Mouse (Mus musculus) ES-Bruce4 (cell line): Measurements from ENCODE around the gene Abcf3. TPM values are rescaled to one million over a fixed set of nuclear protein-coding genes. Genes with fewer than 3 reads are reported as not detected.

ENCODE experiments used
- H3K27ac ChIP-seq: 2 replicates; pipeline ENCODE4 v1.5.1; 2012; ENCODE audit warnings: low read length, inconsistent platforms; ENCODE audit not compliant: insufficient read depth
- H3K27me3 ChIP-seq: 2 replicates; pipeline ENCODE4 v1.6.1; 2012; ENCODE audit warnings: mild to moderate bottlenecking, low read length, inconsistent platforms; ENCODE audit not compliant: control insufficient read depth, poor library complexity, insufficient read depth, severe bottlenecking
- H3K36me3 ChIP-seq: 2 replicates; pipeline ENCODE4 v1.6.1; 2012; ENCODE audit warnings: inconsistent platforms, mild to moderate bottlenecking, low read length, moderate library complexity; ENCODE audit not compliant: control insufficient read depth, poor library complexity, insufficient read depth, severe bottlenecking
- H3K4me1 ChIP-seq: one replicate; pipeline ENCODE4 v1.8.1; 2011; ENCODE audit warnings: low read length; ENCODE audit not compliant: control insufficient read depth, insufficient read depth
- H3K4me3 ChIP-seq: 2 replicates; pipeline ENCODE4 v1.5.1; 2011; ENCODE audit warnings: low read depth, mild to moderate bottlenecking, low read length
- H3K9ac ChIP-seq: 2 replicates; pipeline ENCODE4 v1.6.1; 2012; ENCODE audit warnings: low read depth, mild to moderate bottlenecking, inconsistent platforms; ENCODE audit not compliant: poor library complexity, severe bottlenecking
- H3K9me3 ChIP-seq: replicated peaks from 2 replicates; pipeline ENCODE4 v1.6.1; 2012; ENCODE audit warnings: mild to moderate bottlenecking, low read length, inconsistent platforms; ENCODE audit not compliant: control insufficient read depth, poor library complexity, insufficient read depth, severe bottlenecking
- CTCF ChIP-seq: IDR thresholded peaks from one replicate; pipeline ENCODE4 v1.8.1; 2011; ENCODE audit warnings: low read depth, low read length
- EP300 ChIP-seq: IDR thresholded peaks from 2 replicates; pipeline ENCODE4 v1.6.1; 2011; ENCODE audit warnings: low read depth, low read length; ENCODE audit not compliant: insufficient read depth
- POLR2A ChIP-seq: IDR thresholded peaks from one replicate; pipeline ENCODE4 v1.8.1; 2011; ENCODE audit warnings: low read length; ENCODE audit not compliant: insufficient read depth
- polyA plus RNA-seq: library from polyadenylated mRNA; stranded (reverse); fragments of >200 nt; gene quantifications from 2 replicates; pipeline ENCODE4 v1.2.4, GENCODE M21; 2011; ENCODE audit warnings: low read depth; ENCODE audit not compliant: missing spikeins, insufficient read depth, insufficient read length

Abcf3 gene
- polyA plus RNA-seq, 1 experiment, result 61.0 TPM

GRCm38 (mm10) chr16:20529375-20529774, 19.0 kb upstream of the Abcf3 start:
- peaks cover 16% of the 10 kb centered on the region; the same call in 1 of the 2 replicates for H3K36me3 ChIP-seq

GRCm38 (mm10) chr16:20530941-20531340, 17.4 kb upstream of the Abcf3 start:
- TF ChIP-seq POLR2A, result no peak
- no peak for TF ChIP-seq CTCF
- TF ChIP-seq EP300, result no peak
- no peaks in the 10 kb centered on the region for H3K4me1 ChIP-seq
- peak overlapping the region; percentile 30 for H3K9ac ChIP-seq
- H3K27me3 ChIP-seq, result no peaks in the 10 kb centered on the region
- peaks cover 12% of the 10 kb centered on the region; the same call in 1 of the 2 replicates for H3K36me3 ChIP-seq
- H3K4me3 ChIP-seq, result peak overlapping the region; percentile 20
- no peaks in the 10 kb centered on the region for H3K9me3 ChIP-seq
- H3K27ac ChIP-seq, result no peak overlapping the region

More at GRCm38 (mm10) chr16:20529375-20529774, 19.0 kb upstream of the Abcf3 start:
- Histone ChIP-seq H3K4me1 (no peaks in the 10 kb centered on the region), H3K27ac (no peak overlapping the region), H3K9me3 (no peaks in the 10 kb centered on the region), H3K4me3 (no peak overlapping the region), H3K27me3 (no peaks in the 10 kb centered on the region), H3K9ac (no peak overlapping the region)
- TF ChIP-seq EP300 (no peak), CTCF (no peak), POLR2A (no peak)

DNA sequence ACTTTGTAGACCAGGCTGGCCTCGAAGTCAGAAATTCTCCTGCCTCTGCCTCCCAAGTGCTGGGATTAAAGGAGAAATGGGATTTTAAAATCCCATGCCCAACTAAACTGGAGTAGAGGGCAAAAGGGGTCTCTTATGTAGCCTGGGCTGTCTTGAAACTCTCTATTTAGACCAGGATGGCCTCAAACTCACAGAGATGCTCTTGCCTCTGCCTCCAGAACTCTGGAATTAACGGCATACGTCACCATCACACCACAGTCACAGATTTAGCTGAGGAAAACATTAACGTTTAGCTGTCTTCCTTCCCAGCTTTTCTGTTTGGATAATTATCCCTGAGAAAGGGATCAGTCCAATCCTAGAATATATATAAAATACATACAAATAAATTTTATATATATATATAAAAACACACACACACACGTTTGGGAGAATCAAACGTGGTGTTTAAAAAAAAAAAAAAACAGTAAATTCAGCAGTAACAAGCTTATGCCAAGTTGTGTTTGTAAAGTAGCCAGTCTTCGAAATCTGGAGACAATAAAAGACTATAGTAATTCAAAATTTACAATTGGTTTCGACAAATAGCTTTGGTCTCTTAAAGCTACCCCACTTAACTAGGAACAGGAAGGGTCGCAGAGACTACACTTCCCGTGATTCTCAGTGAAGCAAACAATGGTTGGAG, 13.6 kb upstream of the Abcf3 start:
- no peaks in the 10 kb centered on the region for H3K9me3 ChIP-seq
- H3K9ac ChIP-seq, result no peak overlapping the region
- no peak overlapping the region for H3K4me3 ChIP-seq
- H3K27ac ChIP-seq, result no peak overlapping the region
- TF ChIP-seq CTCF, result no peak
- TF ChIP-seq EP300, result no peak
- TF ChIP-seq POLR2A, result no peak
- peaks cover 4% of the 10 kb centered on the region for H3K36me3 ChIP-seq
- H3K4me1 ChIP-seq, result no peaks in the 10 kb centered on the region
- H3K27me3 ChIP-seq, result no peaks in the 10 kb centered on the region

DNA sequence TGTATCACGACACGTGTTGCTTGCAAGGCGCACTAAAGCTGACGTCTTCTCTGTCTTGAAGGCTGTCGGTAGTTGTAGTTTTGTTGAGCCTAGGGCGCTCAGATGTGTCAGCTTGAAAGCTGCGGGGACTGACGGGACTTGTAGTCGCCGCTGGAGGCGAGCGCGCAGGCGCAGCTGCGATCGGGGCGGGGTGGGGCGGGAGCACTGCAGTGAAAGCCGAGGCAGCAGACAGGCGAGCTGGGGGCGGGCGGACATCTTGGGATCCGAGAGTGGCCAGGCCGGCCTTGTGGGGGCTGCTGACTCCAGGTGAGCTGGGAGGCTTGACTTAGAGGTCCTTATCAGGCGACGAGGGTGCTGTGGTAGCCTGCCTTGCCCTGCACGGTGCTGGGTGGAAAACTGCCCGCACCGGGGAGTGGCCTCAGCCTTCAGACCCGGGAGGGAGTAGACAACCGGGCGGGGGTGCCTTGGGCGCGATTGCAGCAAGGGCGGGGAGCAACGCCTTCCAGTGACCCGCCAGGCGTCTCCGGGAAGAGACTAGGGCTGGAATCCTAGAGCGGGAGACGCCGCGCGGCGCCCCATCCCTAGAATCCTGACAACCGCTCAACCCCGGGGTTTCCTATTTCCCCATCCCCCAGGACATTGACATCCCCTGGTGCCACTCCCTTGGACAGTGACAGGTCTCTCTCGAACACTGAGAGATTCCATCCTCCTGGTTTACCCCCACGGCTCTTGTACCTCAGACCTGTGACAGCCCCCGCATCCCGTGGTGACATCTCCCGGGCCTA, 12.9 kb upstream of the Abcf3 start, which contains the start of gene Ap2m1:
Gene Ap2m1 (plus strand): TSS at position 183 of the 785 bp plus-strand sequence.
- Histone ChIP-seq H3K36me3 (peaks cover 11% of the 10 kb centered on the region), H3K9me3 (no peaks in the 10 kb centered on the region), H3K4me3 (peak within 1 kb of the TSS; percentile 77), H3K27me3 (no peaks in the 10 kb centered on the region), H3K9ac (peak within 1 kb of the TSS; percentile 71), H3K4me1 (no peaks in the 10 kb centered on the region), H3K27ac (no peak within 1 kb of the TSS)
- TF ChIP-seq POLR2A, result no peak
- TF ChIP-seq CTCF, result no peak
- no peak for TF ChIP-seq EP300

- H3K9ac ChIP-seq, result peak overlapping the region; percentile 71
- no peaks in the 10 kb centered on the region for H3K9me3 ChIP-seq
- no peaks in the 10 kb centered on the region for H3K4me1 ChIP-seq
- peak overlapping the region; percentile 76 for H3K27ac ChIP-seq
- H3K27me3 ChIP-seq, result no peaks in the 10 kb centered on the region
- H3K4me3 ChIP-seq, result peak overlapping the region; percentile 77
- H3K36me3 ChIP-seq, result peaks cover 15% of the 10 kb centered on the region
- TF ChIP-seq POLR2A (no peak), CTCF (no peak), EP300 (no peak)
Observed at GRCm38 (mm10) chr16:20536081-20536665, 12.2 kb upstream of the Abcf3 start.
